Mouse (Mus musculus): Measurements from ENCODE around the gene Irx6. TPM values are rescaled to one million over a fixed set of nuclear protein-coding genes. Genes with fewer than 3 reads are reported as not detected.

Irx6 gene
- polyA plus RNA-seq (2012; rRNA removed) = 0.09 and 0.17 TPM in 2 replicates

GRCm38 (mm10) chr8:92674244-92675128 is at the start of gene Irx6:
TSS of gene Irx6 (plus strand) at chr8:92674288.

Other genes with a start within 250 kb of the Irx6 start
- gene Mmp2, start 153.0 kb downstream of the Irx6 start, polyA plus RNA-seq (2012; rRNA removed) = 104 and 127 TPM in 2 replicates
- 9.4 and 9.6 TPM in 2 replicates for gene Lpcat2, start 181.1 kb downstream of the Irx6 start, polyA plus RNA-seq (2012; rRNA removed)
- 0.27 and 0.38 TPM in 2 replicates for gene Capns2, start 227.1 kb downstream of the Irx6 start, polyA plus RNA-seq (2012; rRNA removed)

Data from colon, adult 2 months (tissue).